Mouse (Mus musculus): ENCODE results near the gene Tm4sf4. TPM values are rescaled to one million over a fixed set of nuclear protein-coding genes. Genes with fewer than 3 reads are reported as not detected.

Tm4sf4 gene
- total and polyA plus RNA-seq, 3 experiments: not detected

DNA sequence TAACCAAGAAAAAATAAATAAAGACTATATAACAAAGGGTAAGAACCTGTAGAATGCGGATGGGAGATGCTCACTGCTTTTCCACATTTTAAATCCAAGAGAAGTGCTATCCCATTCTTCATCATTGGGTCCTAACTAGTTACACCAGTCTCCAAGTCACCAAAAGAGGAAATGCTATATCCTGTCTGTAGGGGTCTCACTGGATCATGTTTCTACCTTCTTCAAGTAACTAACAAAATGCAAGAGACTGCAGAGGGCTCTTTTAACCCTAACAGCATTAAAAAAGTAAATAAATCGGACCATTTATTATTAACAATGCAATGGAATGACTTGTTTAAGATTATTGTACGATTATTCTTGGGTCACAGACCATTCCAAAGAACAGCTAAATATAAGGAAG, 41.2 kb downstream of the Tm4sf4 start (continued):
- TF ChIP-seq ZNF384 (IDR thresholded peaks at IDR 0.05; ENCODE audit: low read depth, low read length): no peak
- no peak for TF ChIP-seq ZMIZ1 (IDR thresholded peaks at IDR 0.05; ENCODE audit: low read depth, low read length)
- TF ChIP-seq MAZ (IDR thresholded peaks at IDR 0.05; ENCODE audit: low read depth, low read length): no peak
- 0 out of 2 replicates have a peak, but pooled peaks have one; percentile 20 for TF ChIP-seq ELF1 (IDR thresholded peaks at IDR 0.05; ENCODE audit: low read depth, low read length)
- TF ChIP-seq POLR2A (IDR thresholded peaks at IDR 0.05; ENCODE audit: low read depth, low read length): no peak
- 0 out of 2 replicates have a peak, but pooled peaks have one; percentile 27 for TF ChIP-seq NELFE (IDR thresholded peaks at IDR 0.05; ENCODE audit: low read depth, low read length)

DNA sequence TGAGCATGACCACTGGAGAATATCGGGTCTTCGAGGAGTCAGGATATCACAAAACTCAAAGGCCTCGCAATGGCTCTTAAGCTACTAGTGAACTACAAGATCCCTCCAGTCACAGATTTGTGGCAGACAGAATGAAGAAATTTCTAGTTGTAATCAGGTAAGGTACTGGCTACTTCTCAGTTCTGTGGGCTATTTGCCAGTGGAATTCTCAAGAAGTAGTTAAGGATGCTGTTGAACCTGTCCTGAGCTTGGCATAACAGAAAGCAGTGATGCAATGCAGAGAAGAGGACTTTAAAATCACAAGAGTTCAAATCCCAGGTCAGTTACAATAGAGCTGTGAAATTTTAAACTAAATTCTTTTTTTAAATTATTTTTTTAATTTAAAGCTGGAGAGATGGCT, 44.2 kb downstream of the Tm4sf4 start:
- no peaks in the 10 kb centered on the region for H3K27me3 ChIP-seq (replicated peaks)
- peaks cover 5 to 41% of the 10 kb centered on the region in 2 experiments for H3K36me3 ChIP-seq (replicated peaks in 1 of 2; ENCODE audit: control insufficient read depth in 1 of 2, insufficient read depth in 1 of 2, low read length in 1 of 2)
- no peak overlapping the region for H3K4me3 ChIP-seq (replicated peaks in 1 of 3; ENCODE audit: low read depth in 2 of 3, low read length in 2 of 3, poor library complexity in 1 of 3)
- dilution Hi-C loops (cut with MboI; ENCODE audit: extremely low pct_ligation_motif_present, extremely low pct_unique_long_range_greater_than_20kb, low sequenced_read_pairs) (no loop called here), in situ Hi-C loops (cut with MboI; ENCODE audit: low pct_ligation_motif_present, low pct_unique_long_range_greater_than_20kb, low sequenced_read_pairs) (loop anchor here (25.0 kb wide), 1 partner anchor 343 kb away; no protein-coding TSS in a partner anchor)
- no peak for TF ChIP-seq POLR2A (IDR thresholded peaks at IDR 0.05; ENCODE audit: low read depth, low read length)
- TF ChIP-seq RCOR1 (conservative IDR thresholded peaks at IDR 0.05; ENCODE audit: low read depth, low read length): no peak
- no peak for TF ChIP-seq IRF4 (IDR thresholded peaks at IDR 0.05; ENCODE audit: low read depth, low read length)
- no peak for TF ChIP-seq KAT2A (IDR thresholded peaks at IDR 0.05; ENCODE audit: insufficient replicate concordance, low read length)
- TF ChIP-seq CHD1 (IDR thresholded peaks at IDR 0.05; ENCODE audit: low read depth, low read length): no peak
- no peak for TF ChIP-seq NRF1 (IDR thresholded peaks at IDR 0.05; ENCODE audit: low read depth, low read length)
- no peak for TF ChIP-seq TBP (conservative IDR thresholded peaks at IDR 0.05; ENCODE audit: low read depth, low read length)
- no peak for TF ChIP-seq SMC3 (IDR thresholded peaks at IDR 0.05; ENCODE audit: low read depth, low read length)
- no peak for TF ChIP-seq ZC3H11A (IDR thresholded peaks at IDR 0.05; ENCODE audit: low read depth, low read length)
- TF ChIP-seq HCFC1 (IDR thresholded peaks at IDR 0.05; ENCODE audit: low read depth, low read length): no peak
- no peak for TF ChIP-seq CHD2 (IDR thresholded peaks at IDR 0.05; ENCODE audit: low read length)
- TF ChIP-seq MAFK (IDR thresholded peaks at IDR 0.05; ENCODE audit: insufficient replicate concordance, low read length): no peak
- no peak for TF ChIP-seq CTCF (conservative IDR thresholded peaks at IDR 0.05 in 1 of 2, IDR thresholded peaks at IDR 0.05 in 1 of 2; ENCODE audit: low read depth in 2 of 2, low read length in 2 of 2)
- no peak for TF ChIP-seq MEF2A (IDR thresholded peaks at IDR 0.05; ENCODE audit: borderline replicate concordance, low read depth, low read length)
- TF ChIP-seq MYC (IDR thresholded peaks at IDR 0.05; ENCODE audit: low read depth, low read length): no peak
- H3K4me2 ChIP-seq (ENCODE audit: insufficient read depth, low read depth, poor library complexity, severe bottlenecking): no peak overlapping the region
- DNase-seq (ENCODE audit: extremely low read depth): no peak
- H3K9ac ChIP-seq (ENCODE audit: insufficient read depth, low read depth): no peak overlapping the region
- no peaks in the 10 kb centered on the region for H3K79me2 ChIP-seq (replicated peaks; ENCODE audit: control insufficient read depth, extremely low read depth, insufficient read depth, poor library complexity, severe bottlenecking)
- no peaks in the 10 kb centered on the region for H3K9me3 ChIP-seq (replicated peaks; ENCODE audit: low read length)
- no peak overlapping the region for H3K27ac ChIP-seq (ENCODE audit: insufficient read depth, low read depth)
- peaks cover 0 to 35% of the 10 kb centered on the region in 2 experiments; a peak in 2 of 4 replicates for H3K4me1 ChIP-seq (ENCODE audit: control insufficient read depth in 1 of 2, insufficient read depth in 2 of 2)

All from CH12.LX (cell line).